Comparison of ENCODE assay signal across 26 mouse cellular contexts in genomic region chr5:55416146-55416545, GRCm38 (mm10).
DNase-seq lines count a peak whose midpoint lies in the region; ATAC-seq and TF ChIP-seq lines count a peak whose summit lies in the region.
"Had no signal": no experiment of that assay in that cellular context is flagged by ENCODE, and none has a peak within 500 bp of the region (broad histone marks: within the 10 kb centered on the region; RNA-seq: fewer than 3 reads in every experiment).

No protein-coding gene starts in this region.

- peak; percentile 7 for DNase-seq in forebrain, postnatal 0 days
- no peak for DNase-seq in forebrain, embryonic 14.5 days (ENCODE audit: low spot score)
- peak; percentile 14 for DNase-seq in layer of hippocampus, adult 9-11 months
- no peak for DNase-seq in layer of hippocampus, postnatal 36 days
- peak; percentile 12 to 29 for DNase-seq in left cerebral cortex, adult 18-20 months (ENCODE audit: low spot score in 2 of 2)
- peak; percentile 7 to 48 for DNase-seq in right cerebral cortex, postnatal 36 days (ENCODE audit: low spot score in 2 of 2)
- DNase-seq in urinary bladder, postnatal 14 days (ENCODE audit: low spot score) = no peak
- DNase-seq in urinary bladder, postnatal 25 days (ENCODE audit: low spot score) = no peak
- DNase-seq: adrenal gland, postnatal 25 days; cerebellum, adult 18-20 months; cerebellum, postnatal 36 days; heart, postnatal 14 days; kidney, adult 8-10 months; kidney, postnatal 25 days had no signal

- no peak overlapping the region for H3K4me3 ChIP-seq in forebrain, postnatal 0 days (ENCODE audit: low read depth, low read length)
- no peak overlapping the region for H3K4me3 ChIP-seq in forebrain, embryonic 14.5 days (ENCODE audit: low read depth, low read length)
- H3K4me3 ChIP-seq: embryonic facial prominence, embryonic 10.5 days; forebrain, embryonic 12.5 days; heart, embryonic 12.5 days; hindbrain, embryonic 13.5 days; lung, embryonic 15.5 days; midbrain, embryonic 10.5 days; neural tube, embryonic 12.5 days; stomach, embryonic 15.5 days had no signal

- H3K4me2 ChIP-seq in forebrain, postnatal 0 days (ENCODE audit: low read depth) = no peak overlapping the region
- no peak overlapping the region for H3K4me2 ChIP-seq in forebrain, embryonic 14.5 days (ENCODE audit: low read length)
- H3K4me2 ChIP-seq: forebrain, embryonic 12.5 days; heart, embryonic 12.5 days; hindbrain, embryonic 13.5 days; lung, embryonic 15.5 days; neural tube, embryonic 12.5 days; stomach, embryonic 15.5 days had no signal

- H3K36me3 ChIP-seq in forebrain, postnatal 0 days (ENCODE audit: insufficient read depth) = no peaks in the 10 kb centered on the region
- no peaks in the 10 kb centered on the region for H3K36me3 ChIP-seq in forebrain, embryonic 14.5 days (ENCODE audit: control insufficient read depth, insufficient read depth, low read length)
- H3K36me3 ChIP-seq: embryonic facial prominence, embryonic 10.5 days; forebrain, embryonic 12.5 days; G1E; heart, embryonic 12.5 days; hindbrain, embryonic 13.5 days; lung, embryonic 15.5 days; midbrain, embryonic 10.5 days; neural tube, embryonic 12.5 days; stomach, embryonic 15.5 days had no signal

- H3K27ac ChIP-seq in forebrain, postnatal 0 days (ENCODE audit: low read depth, low read length) = no peak overlapping the region
- H3K27ac ChIP-seq in forebrain, embryonic 14.5 days (ENCODE audit: low read depth, low read length) = no peak overlapping the region
- H3K27ac ChIP-seq: embryonic facial prominence, embryonic 10.5 days; forebrain, embryonic 12.5 days; hindbrain, embryonic 13.5 days; liver, embryonic 14.5 days; lung, embryonic 15.5 days; macrophage; midbrain, embryonic 10.5 days; neural tube, embryonic 12.5 days; stomach, embryonic 15.5 days had no signal

- 62% methylated on average over 5 of the region's 5 CpGs for WGBS in forebrain, postnatal 0 days
- 76% methylated on average over 5 of the region's 5 CpGs for WGBS in forebrain, embryonic 14.5 days

- H3K4me1 ChIP-seq in forebrain, postnatal 0 days (ENCODE audit: insufficient read depth) = no peaks in the 10 kb centered on the region
- H3K4me1 ChIP-seq in forebrain, embryonic 14.5 days (ENCODE audit: control insufficient read depth, insufficient read depth, low read length) = no peaks in the 10 kb centered on the region
- H3K4me1 ChIP-seq: embryonic facial prominence, embryonic 10.5 days; forebrain, embryonic 12.5 days; heart, embryonic 12.5 days; hindbrain, embryonic 13.5 days; lung, embryonic 15.5 days; midbrain, embryonic 10.5 days; neural tube, embryonic 12.5 days; stomach, embryonic 15.5 days had no signal

- no peak for TF ChIP-seq CTCF in forebrain, postnatal 0 days (IDR thresholded peaks at IDR 0.05; ENCODE audit: low read depth)

- H3K27me3 ChIP-seq in forebrain, postnatal 0 days (ENCODE audit: insufficient read depth, low read length) = no peaks in the 10 kb centered on the region
- no peaks in the 10 kb centered on the region for H3K27me3 ChIP-seq in forebrain, embryonic 14.5 days (replicated peaks; ENCODE audit: control insufficient read depth, insufficient read depth, low read length)
- H3K27me3 ChIP-seq: forebrain, embryonic 12.5 days; heart, embryonic 12.5 days; hindbrain, embryonic 13.5 days; lung, embryonic 15.5 days; neural tube, embryonic 12.5 days; stomach, embryonic 15.5 days had no signal

- no peaks in the 10 kb centered on the region for H3K9me3 ChIP-seq in forebrain, postnatal 0 days (ENCODE audit: low read length)
- H3K9me3 ChIP-seq in forebrain, embryonic 14.5 days (replicated peaks; ENCODE audit: control insufficient read depth, low read length) = no peaks in the 10 kb centered on the region
- H3K9me3 ChIP-seq: embryonic facial prominence, embryonic 10.5 days; forebrain, embryonic 12.5 days; G1E; heart, embryonic 12.5 days; hindbrain, embryonic 13.5 days; lung, embryonic 15.5 days; midbrain, embryonic 10.5 days; neural tube, embryonic 12.5 days; stomach, embryonic 15.5 days had no signal

- H3K9ac ChIP-seq in forebrain, postnatal 0 days = no peak overlapping the region
- no peak overlapping the region for H3K9ac ChIP-seq in forebrain, embryonic 14.5 days (ENCODE audit: low read length)
- H3K9ac ChIP-seq: forebrain, embryonic 12.5 days; heart, embryonic 12.5 days; hindbrain, embryonic 13.5 days; liver, embryonic 14.5 days; lung, embryonic 15.5 days; neural tube, embryonic 12.5 days; stomach, embryonic 15.5 days had no signal

- no peak for ATAC-seq in forebrain, postnatal 0 days
- ATAC-seq in forebrain, embryonic 14.5 days = no peak
- ATAC-seq: CD4-positive, CD25-positive, alpha-beta regulatory T cell, adult 4 months had no signal

Comparison
In these comparisons a context has a peak if more than half of its experiments do, and no peak if none do; other contexts are left out.
1. DNase-seq: peak in forebrain, postnatal 0 days (single experiment), layer of hippocampus, adult 9-11 months (single experiment), left cerebral cortex, adult 18-20 months (2 of 2) and right cerebral cortex, postnatal 36 days (2 of 2); none in forebrain, embryonic 14.5 days (single experiment), layer of hippocampus, postnatal 36 days (0 of 2), urinary bladder, postnatal 14 days (single experiment) and urinary bladder, postnatal 25 days (single experiment).